Mouse (Mus musculus) cerebellum, adult 9-11 months (tissue): ENCODE results near the gene Pate3.
"Not testable (repeated sequence)": the region's sequence is repeated elsewhere in the genome, so short reads cannot be mapped to it uniquely, and the experiment has no call there.

Experiments
- DNase-seq: peaks from one replicate; pipeline ENCODE4 v3.0.0; 2022

Pate3 gene

DNA sequence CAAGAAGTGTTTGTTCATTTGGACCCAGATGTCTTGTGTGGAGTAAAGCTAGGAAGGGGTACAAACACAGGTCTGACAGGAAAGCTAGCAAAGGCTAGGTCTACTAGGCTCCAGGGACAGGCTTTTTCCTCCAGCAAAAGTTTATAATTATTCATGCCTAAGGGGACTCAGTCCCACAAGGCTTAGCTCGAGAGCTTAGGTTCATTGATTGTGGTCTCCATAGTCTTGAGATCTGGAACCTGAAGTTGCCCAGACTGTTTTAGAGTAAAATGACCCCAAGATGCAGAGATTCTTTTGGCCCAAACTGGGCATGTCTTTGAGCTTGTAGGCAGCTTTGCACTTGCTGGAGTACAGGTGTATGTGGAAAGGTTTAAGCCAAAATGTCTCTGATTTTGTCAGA lies at the start of gene Pate3:
Gene Pate3, minus strand, starts transcription at position 101 of the 400 bp plus-strand sequence.
- DNase-seq: no peak

DNA sequence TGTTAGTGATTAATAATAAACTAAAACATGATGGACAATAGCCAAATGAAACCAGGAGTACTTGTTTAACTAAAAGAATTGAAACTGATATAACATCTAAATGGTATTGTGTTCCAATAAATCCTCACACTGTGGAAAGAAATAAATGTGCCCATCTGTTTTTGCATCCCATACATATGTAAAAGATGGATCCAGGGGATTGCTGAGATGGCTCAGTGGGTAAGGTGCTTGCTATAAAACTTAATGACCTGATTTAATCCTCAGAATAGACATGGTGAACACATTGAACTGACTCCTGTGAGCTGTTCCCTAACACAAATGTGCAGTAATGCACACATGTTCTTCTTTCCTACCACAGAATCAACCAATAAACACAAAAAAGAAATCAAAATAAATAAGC lies 43.9 kb upstream of the Pate3 start:
- DNase-seq: no peak

DNA sequence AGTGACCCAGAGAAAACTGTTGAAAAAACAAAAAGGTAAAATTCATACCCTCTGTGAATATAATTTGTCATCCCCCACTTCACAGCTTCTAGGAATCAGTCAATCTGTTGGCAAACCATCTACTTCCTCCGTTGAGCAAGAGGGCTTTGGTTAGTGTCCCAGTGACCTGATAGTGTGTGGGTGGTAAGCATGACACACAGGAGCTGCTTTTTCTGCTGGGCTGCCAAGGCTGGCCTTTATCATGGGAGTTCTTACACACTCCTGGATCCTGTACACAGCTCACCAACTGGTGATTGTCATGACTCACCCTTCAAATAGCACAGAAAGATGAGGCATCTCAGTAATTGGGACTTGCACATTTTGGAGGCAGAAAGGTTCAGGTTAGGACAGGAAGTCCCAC lies 39.0 kb upstream of the Pate3 start, which contains the start of gene Pate1:
Gene Pate1, minus strand, starts transcription at position 378 of the 400 bp plus-strand sequence.
- no peak for DNase-seq

DNA sequence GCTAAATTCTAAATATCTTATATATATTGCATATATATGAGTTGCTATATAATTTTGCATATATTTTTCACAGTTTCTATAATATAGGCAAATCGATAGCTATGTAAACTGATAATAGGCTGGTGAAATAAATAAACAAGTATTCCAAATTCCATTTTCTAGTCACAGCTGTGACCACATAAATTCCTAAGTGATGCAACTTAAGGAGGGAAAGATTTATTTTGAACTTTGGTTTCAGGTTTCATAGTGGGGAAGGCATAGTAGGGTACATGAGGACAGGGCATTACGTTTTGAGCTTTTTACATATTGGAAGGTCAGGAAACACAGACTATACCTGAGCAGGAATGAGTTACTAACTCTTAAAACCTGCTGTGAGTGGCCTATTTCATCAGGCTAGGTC lies 25.6 kb upstream of the Pate3 start:
- no peak for DNase-seq

DNA sequence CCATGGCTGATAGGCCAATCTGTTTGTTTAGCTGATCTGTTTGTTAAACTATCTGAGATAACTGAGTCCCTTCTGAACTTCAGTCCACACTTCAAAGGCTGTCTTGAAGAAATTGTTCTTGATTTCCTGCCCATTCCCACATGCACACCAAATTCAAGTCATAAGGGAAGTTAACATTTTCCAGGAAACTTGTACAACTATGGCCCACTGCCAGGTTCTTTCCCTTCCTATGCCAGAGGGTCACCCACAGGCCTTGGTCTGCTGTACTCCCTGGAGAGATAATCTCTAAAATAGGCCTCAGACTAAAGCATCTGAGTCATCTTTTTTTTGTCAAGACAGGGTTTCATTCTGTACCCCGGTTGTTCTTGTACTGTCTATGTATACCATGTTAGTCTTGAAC lies 15.0 kb downstream of the Pate3 start:
- no peak for DNase-seq

DNA sequence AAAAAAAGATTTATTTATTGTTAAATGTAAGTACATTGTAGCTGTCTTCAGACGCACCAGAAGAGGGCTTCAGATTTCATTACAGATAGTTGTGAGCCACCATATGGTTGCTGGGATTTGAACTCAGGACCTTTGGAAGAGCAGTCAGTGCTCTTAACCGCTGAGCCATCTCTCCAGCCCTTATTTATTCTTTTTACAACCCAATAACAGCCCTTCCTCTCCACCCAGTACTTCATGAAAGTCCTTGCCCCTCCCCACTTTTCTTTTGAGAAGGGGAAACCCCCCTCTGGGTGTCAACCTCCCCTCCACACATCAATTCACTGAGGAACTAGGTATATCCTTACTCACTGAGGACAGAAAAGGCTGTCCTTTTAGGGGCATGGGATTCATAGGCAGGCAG lies 31.2 kb downstream of the Pate3 start:
- DNase-seq: not testable (repeated sequence)

DNA sequence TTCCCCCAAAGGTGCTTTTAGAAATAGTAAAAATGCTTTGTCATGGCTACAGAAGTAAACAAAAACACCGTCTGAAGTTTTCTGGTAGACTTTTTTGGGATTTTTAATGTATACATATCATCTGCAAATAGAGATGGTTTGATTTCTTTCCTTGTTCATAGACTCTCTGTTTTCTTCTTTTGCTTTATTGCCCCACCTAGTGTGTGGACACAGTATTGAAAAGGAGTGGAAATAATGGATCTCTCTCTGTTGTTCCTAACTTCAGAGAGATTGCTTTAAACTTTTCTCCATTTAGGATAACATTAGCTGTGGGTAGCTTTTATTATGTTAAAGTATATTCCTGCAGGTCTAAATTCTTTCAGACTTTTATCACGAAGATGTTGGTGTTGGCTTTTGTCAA lies 34.0 kb downstream of the Pate3 start:
- DNase-seq: no peak

DNA sequence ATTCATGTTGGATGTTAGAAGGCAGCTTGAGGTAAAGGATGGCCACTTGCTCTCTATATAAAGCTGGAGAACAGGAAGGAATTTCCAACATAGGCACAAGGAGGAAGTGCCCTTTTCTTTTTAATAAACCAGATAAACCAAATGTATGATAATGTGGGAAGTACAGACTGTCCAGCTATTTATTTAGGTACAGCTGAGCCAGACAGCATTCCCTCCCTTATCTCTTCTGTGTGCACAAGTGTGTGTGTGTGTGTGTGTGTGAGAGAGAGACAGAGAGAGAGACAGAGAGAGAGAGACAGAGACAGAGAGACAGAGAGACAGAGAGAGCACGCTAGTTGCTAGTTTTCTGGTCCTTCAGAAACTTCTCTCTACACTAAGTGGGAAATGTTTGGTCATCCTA lies 36.2 kb downstream of the Pate3 start, which contains the start of gene Pate4:
Gene Pate4, minus strand, starts transcription at position 101 of the 400 bp plus-strand sequence.
- no peak for DNase-seq

DNA sequence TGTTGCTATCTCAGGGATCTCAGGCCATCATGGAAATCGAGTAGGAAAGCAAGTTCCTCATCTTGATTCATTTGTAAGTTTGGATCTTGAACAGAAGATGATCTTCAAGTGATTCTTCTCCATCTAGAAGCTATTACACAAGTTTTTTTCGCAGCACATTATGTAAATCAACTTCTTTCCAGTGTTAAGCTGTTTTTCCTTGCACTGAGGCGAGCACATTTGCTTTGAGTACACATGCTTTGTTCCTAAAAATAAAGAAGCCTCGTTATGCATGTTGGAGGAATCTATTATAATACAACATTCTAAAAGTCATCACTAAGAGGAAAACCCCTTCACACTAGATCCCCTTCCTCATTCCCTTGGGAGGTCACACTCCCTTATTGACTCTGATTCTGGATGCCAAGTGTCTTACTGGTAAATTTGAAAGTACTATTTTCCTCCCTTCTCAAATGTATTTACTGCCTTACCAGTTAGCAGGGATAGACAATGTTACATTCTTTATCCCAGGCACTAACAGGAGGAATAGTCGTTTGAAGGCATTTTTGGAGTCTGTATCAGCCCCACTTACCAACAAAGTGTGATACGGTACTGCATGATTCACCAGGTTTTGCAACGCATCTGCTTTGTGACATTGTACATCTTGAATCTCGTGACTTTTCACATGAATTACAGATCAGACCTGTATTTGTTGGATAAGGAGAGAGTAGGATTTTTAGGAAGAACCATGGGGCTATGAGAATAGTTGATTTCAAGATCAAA lies 40.2 kb downstream of the Pate3 start:
- DNase-seq: no peak
